Mouse (Mus musculus) heart, embryonic 11.5 days (tissue): Measurements from ENCODE around the gene Atp5k. TPM values are rescaled to one million over a fixed set of nuclear protein-coding genes. Genes with fewer than 3 reads are reported as not detected.

Experiments used
- polyA plus RNA-seq: library from polyadenylated mRNA; unstranded; fragments of >200 nt; fragmentation: Nextera tagmentation; extraction: Ambion mirVana; gene quantifications from 2 replicates; pipeline ENCODE4 v1.2.1, GENCODE M21; 2014

The Atp5k gene
- polyA plus RNA-seq, 1 experiment from 2014 or later, result 756 TPM

Other genes starting within 250 kb of the Atp5k start
- gene Dr1, start 165.6 kb downstream of the Atp5k start, polyA plus RNA-seq, result 32.8 and 36.5 TPM in 2 replicates
- gene Pigg, start 121.8 kb downstream of the Atp5k start, polyA plus RNA-seq, result 3.4 and 3.7 TPM in 2 replicates
- 0.16 TPM in 1 of 2 replicates, not detected in the other for gene Gm42517, start 66.5 kb downstream of the Atp5k start, polyA plus RNA-seq
- gene Pde6b, start 46.1 kb downstream of the Atp5k start, polyA plus RNA-seq, result 0.30 TPM in 1 of 2 replicates, not detected in the other
- gene Mfsd7a, start 14.4 kb upstream of the Atp5k start, polyA plus RNA-seq, result 0.08 and 0.27 TPM in 2 replicates
- gene Pcgf3, start 26.8 kb upstream of the Atp5k start, polyA plus RNA-seq, result 24.4 and 24.6 TPM in 2 replicates
- gene Cplx1, start 115.6 kb upstream of the Atp5k start, polyA plus RNA-seq, result 0.59 and 0.93 TPM in 2 replicates
- 29.4 and 32.1 TPM in 2 replicates for gene Gak, start 195.3 kb upstream of the Atp5k start, polyA plus RNA-seq
- 20.0 and 22.2 TPM in 2 replicates for gene Tmem175, start 195.3 kb upstream of the Atp5k start, polyA plus RNA-seq
- 14.4 and 15.2 TPM in 2 replicates for gene Idua, start 225.9 kb upstream of the Atp5k start, polyA plus RNA-seq
- 5.6 and 6.3 TPM in 2 replicates for gene Dgkq, start 235.2 kb upstream of the Atp5k start, polyA plus RNA-seq
- 0.70 and 1.2 TPM in 2 replicates for gene Slc26a1, start 241.1 kb upstream of the Atp5k start, polyA plus RNA-seq